Mouse (Mus musculus) liver, postnatal 0 days (tissue): ENCODE measurements around the gene Tnnc1. TPM values are rescaled to one million over a fixed set of nuclear protein-coding genes. Genes with fewer than 3 reads are reported as not detected.

Experiments
- ATAC-seq: fragments of 200-750 bp; cut with Nextera tagmentation; 2 replicates; pipeline ENCODE4 v1.8.0; 2017; ENCODE audit warnings: mild to moderate bottlenecking, moderate library complexity
- DNase-seq: peaks from one replicate; pipeline ENCODE4 v3.0.0-alpha.2; 2016
- H3K27ac ChIP-seq: fragments of 300-500 bp; sonication (generic); 2 replicates; pipeline ENCODE4 v1.5.1; 2014; ENCODE audit warnings: antibody characterized with exemption, moderate library complexity, mild to moderate bottlenecking, low read depth
- H3K27me3 ChIP-seq: fragments of 300-500 bp; sonication (generic); 2 replicates; pipeline ENCODE4 v1.6.1; 2014; ENCODE audit warnings: low read length, control low read depth, mixed read lengths; ENCODE audit not compliant: insufficient read depth
- H3K36me3 ChIP-seq: fragments of 300-500 bp; sonication (generic); replicated peaks from 2 replicates; pipeline ENCODE4 v1.6.1; 2014; ENCODE audit warnings: mild to moderate bottlenecking, control low read depth, low read length, moderate library complexity, mixed read lengths; ENCODE audit not compliant: insufficient read depth
- H3K4me1 ChIP-seq: fragments of 300-500 bp; sonication (generic); 2 replicates; pipeline ENCODE4 v1.6.1; 2014; ENCODE audit warnings: antibody characterized with exemption, mild to moderate bottlenecking, control low read depth; ENCODE audit not compliant: insufficient read depth
- H3K4me2 ChIP-seq: fragments of 300-500 bp; sonication (generic); 2 replicates; pipeline ENCODE4 v1.6.1; 2014; ENCODE audit warnings: low read depth, mild to moderate bottlenecking, low read length, moderate library complexity, mixed read lengths
- H3K4me3 ChIP-seq: fragments of 300-500 bp; sonication (generic); 2 replicates; pipeline ENCODE4 v1.5.1; 2014; ENCODE audit warnings: low read depth, low read length
- H3K9ac ChIP-seq: fragments of 300-500 bp; sonication (generic); replicated peaks from 2 replicates; pipeline ENCODE4 v1.6.1; 2014; ENCODE audit warnings: mild to moderate bottlenecking, moderate library complexity
- H3K9me3 ChIP-seq: fragments of 300-500 bp; sonication (generic); 2 replicates; pipeline ENCODE4 v1.6.1; 2016; ENCODE audit warnings: mild to moderate bottlenecking, control low read depth, low read length, mixed read lengths
- CTCF ChIP-seq: sonication (generic); IDR thresholded peaks from 2 replicates; pipeline ENCODE4 v1.5.1; 2016; ENCODE audit warnings: antibody characterized with exemption, low read depth
- EP300 ChIP-seq: IDR thresholded peaks from 2 replicates; pipeline ENCODE4 v1.6.1; 2016; ENCODE audit warnings: antibody characterized with exemption, low read depth, mild to moderate bottlenecking
- WGBS: fragments of 180-500 bp; shearing (Covaris S2); extraction: QIAGEN DNeasy Blood & Tissue Kit; methylation state at CpG from one replicate; pipeline ENCODE4 v1.1.7; 2014; ENCODE audit not compliant: insufficient replicate concordance; 5-methylcytosine and 5-hydroxymethylcytosine counted together
- polyA plus RNA-seq: library from polyadenylated mRNA; unstranded; fragments of >200 nt; fragmentation: Nextera tagmentation; extraction: Ambion mirVana; gene quantifications from 2 replicates; pipeline ENCODE4 v1.2.1, GENCODE M21; 2015

Tnnc1 gene
- polyA plus RNA-seq, 1 experiment from 2014 or later, result 3.9 TPM

GRCm38 (mm10) chr14:31237101-31237882 lies 29.2 kb downstream of the Tnnc1 start:
- Histone ChIP-seq H3K9ac (no peak overlapping the region), H3K9me3 (no peaks in the 10 kb centered on the region), H3K27ac (no peak overlapping the region), H3K4me3 (no peak overlapping the region), H3K4me1 (peaks cover 15% of the 10 kb centered on the region), H3K36me3 (no peaks in the 10 kb centered on the region; the same call in 1 of the 2 replicates), H3K4me2 (no peak overlapping the region), H3K27me3 (no peaks in the 10 kb centered on the region)
- ATAC-seq (no peak), DNase-seq (no peak)
- no peak for TF ChIP-seq EP300
- TF ChIP-seq CTCF, result no peak
- 81% methylated on average over 7 of the region's 7 CpGs for WGBS

DNA sequence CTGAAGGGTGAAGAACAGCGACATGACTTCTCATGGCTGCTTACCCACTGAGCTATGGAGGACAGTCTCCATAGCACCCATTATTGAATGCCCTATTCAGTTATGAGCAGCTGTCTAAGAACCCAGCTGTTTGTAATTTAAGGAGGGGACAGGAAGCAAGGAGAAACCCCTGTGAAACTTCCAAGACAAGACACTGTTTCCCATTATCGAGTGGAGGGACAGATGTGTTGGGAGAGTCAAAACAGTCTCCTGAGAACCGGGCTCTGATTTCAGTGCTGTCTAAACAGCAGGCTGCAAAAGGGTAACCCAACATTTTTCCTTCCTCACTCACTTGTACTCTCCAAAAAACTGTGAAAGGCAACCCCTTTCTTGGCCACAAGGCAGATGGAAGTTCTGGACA lies 32.4 kb downstream of the Tnnc1 start:
- H3K9me3 ChIP-seq, result no peaks in the 10 kb centered on the region
- no peak for ATAC-seq

DNA sequence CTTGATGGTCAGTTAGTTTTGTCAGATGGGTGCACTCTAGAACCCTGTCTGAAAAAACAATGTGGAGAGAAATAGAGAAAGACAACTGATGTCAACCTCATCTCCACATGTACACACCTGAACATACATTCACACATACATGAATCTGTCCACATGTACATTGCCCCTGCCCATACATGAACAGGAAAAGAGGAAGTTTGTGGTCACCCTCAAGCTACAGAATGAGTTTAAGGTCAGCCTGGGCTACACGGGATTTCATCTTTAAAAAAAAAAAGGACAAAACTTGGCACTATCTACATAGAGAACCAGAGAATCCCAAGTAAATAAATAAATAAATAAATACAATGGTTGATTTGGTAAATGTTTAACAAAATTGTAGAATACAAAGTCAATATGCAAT lies 36.7 kb downstream of the Tnnc1 start:
- H3K9me3 ChIP-seq, result no peaks in the 10 kb centered on the region
- no peak overlapping the region for H3K4me2 ChIP-seq
- no peaks in the 10 kb centered on the region for H3K4me1 ChIP-seq
- 47% methylated on average over 1 of the region's 1 CpGs for WGBS
- H3K36me3 ChIP-seq, result no peaks in the 10 kb centered on the region
- TF ChIP-seq CTCF (no peak), EP300 (no peak)
- no peak overlapping the region for H3K27ac ChIP-seq
- ATAC-seq, result no peak
- H3K4me3 ChIP-seq, result no peak overlapping the region
- H3K9ac ChIP-seq, result no peak overlapping the region
- H3K27me3 ChIP-seq, result no peaks in the 10 kb centered on the region
- DNase-seq, result no peak

More for the DNA sequence above, 32.4 kb downstream of the Tnnc1 start:
- H3K36me3 ChIP-seq, result no peaks in the 10 kb centered on the region; the same call in 1 of the 2 replicates
- no peak overlapping the region for H3K9ac ChIP-seq
- H3K4me2 ChIP-seq, result no peak overlapping the region
- 76% methylated on average over 3 of the region's 3 CpGs for WGBS
- H3K27me3 ChIP-seq, result no peaks in the 10 kb centered on the region
- no peak for DNase-seq
- no peak overlapping the region for H3K4me3 ChIP-seq
- TF ChIP-seq EP300 (no peak), CTCF (no peak)
- H3K4me1 ChIP-seq, result no peaks in the 10 kb centered on the region
- no peak overlapping the region for H3K27ac ChIP-seq

DNA sequence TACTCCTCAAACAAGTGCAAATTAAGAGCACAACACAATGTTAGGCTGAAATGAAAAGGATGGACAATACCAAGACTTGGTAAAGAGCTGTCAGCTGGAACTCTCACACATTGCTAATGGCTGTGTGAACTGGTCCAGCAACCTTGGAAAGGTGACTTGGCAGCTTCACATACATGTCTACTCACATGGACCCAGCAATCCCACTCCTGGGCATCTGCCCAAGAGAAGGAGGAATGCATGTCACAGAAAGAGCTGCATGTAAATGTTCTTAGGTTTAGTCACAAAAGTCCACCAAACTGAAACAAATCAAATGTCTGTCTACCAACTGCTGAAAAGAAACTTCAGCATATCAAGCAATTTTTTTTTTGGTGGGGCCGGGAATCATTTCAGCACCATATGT lies 37.8 kb downstream of the Tnnc1 start:
- no peaks in the 10 kb centered on the region for H3K36me3 ChIP-seq
- H3K27ac ChIP-seq, result no peak overlapping the region
- ATAC-seq (no peak), DNase-seq (no peak)
- no peaks in the 10 kb centered on the region for H3K9me3 ChIP-seq
- no peaks in the 10 kb centered on the region for H3K27me3 ChIP-seq
- H3K4me1 ChIP-seq, result 0 out of 2 replicates have a peak, but pooled peaks cover 6% of the 10 kb centered on the region
- no peak overlapping the region for H3K4me2 ChIP-seq
- H3K9ac ChIP-seq, result no peak overlapping the region
- WGBS, result 69% methylated on average over 1 of the region's 1 CpGs
- TF ChIP-seq CTCF (no peak), EP300 (no peak)
- H3K4me3 ChIP-seq, result no peak overlapping the region

DNA sequence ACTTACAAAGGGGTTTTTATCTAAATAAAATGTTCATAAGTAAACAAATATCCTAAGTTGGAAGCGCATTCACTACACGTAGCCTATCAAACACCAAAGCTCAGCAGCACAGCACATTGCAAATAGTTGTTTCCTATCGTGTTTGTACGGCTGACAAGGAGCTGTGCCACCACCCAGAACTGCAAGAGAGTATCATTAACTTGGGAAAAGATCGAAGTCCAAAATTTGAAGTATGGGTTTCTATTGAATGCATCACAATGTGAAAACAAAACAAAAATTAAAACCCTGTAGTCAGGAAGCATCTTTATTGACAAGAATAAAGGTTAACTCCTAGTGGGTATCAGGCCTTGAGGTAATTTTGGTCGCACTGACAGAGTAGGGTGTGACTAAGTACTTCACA lies 40.3 kb downstream of the Tnnc1 start:
- Histone ChIP-seq H3K9ac (no peak overlapping the region), H3K9me3 (no peaks in the 10 kb centered on the region), H3K27ac (no peak overlapping the region), H3K27me3 (no peaks in the 10 kb centered on the region), H3K4me2 (no peak overlapping the region), H3K36me3 (peaks cover under 1% of the 10 kb centered on the region), H3K4me1 (peaks cover 14% of the 10 kb centered on the region; the same call in 1 of the 2 replicates), H3K4me3 (no peak overlapping the region)
- 79% methylated on average over 6 of the region's 6 CpGs for WGBS
- no peak for ATAC-seq
- no peak for DNase-seq
- TF ChIP-seq CTCF (no peak), EP300 (no peak)

DNA sequence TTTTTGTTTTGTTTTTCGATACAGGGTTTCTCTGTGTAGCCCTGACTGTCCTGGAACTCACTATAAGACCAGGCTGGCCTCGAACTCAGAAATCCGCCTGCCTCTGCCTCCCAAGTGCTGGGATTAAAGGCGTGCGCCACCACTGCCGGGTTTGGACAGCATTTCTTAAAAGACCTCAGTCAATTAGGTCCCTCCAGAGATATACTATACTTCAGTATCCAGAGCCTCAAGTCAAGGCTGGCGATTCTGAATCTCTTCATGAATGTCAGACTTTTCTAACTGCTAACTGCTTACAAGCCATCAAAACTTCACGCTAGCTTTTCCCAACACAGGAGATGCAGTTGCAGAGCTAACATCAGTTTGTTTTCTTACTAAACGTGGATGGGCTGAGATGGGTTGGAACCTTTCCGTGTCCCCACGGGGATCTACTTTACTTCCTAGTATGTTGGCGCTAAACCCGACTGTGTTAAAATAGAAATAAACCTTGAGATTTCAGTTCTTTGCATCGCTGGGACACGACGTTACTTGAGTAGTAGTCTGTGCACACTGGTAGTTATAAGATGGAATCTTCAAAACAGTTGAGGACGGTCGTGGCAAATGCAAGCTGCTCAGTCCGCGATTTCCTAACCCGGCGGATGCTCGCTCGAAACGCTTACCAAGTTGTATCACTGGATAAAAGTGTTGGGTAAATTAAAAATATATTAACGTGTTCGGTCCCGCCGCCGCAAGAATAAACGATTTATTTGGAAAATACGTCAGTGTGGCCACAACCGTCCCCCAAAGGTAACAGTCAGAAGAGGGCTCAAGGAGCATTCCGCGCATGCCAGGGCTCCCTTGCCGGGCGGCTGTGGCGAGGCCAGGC lies 42.3 kb downstream of the Tnnc1 start:
- DNase-seq, result no peak
- Histone ChIP-seq H3K9me3 (no peaks in the 10 kb centered on the region), H3K4me1 (peaks cover 14% of the 10 kb centered on the region; the same call in 1 of the 2 replicates), H3K36me3 (peaks cover 21% of the 10 kb centered on the region), H3K4me2 (peak overlapping the region; percentile 83), H3K27ac (peak overlapping the region; percentile 94), H3K27me3 (no peaks in the 10 kb centered on the region), H3K9ac (peak overlapping the region; percentile 96), H3K4me3 (peak overlapping the region; percentile 89)
- TF ChIP-seq EP300 (no peak), CTCF (no peak)
- WGBS, result 14% methylated on average over 38 of the region's 38 CpGs
- peak; percentile 82 for ATAC-seq
